Mouse (Mus musculus) layer of hippocampus, adult 2 months (tissue): Measurements from ENCODE around the gene Sync. TPM values are rescaled to one million over a fixed set of nuclear protein-coding genes. Genes with fewer than 3 reads are reported as not detected.

Source experiments
- DNase-seq, 2 experiments: peaks; one replicate each; pipeline ENCODE4 v3.0.0; 2022; ENCODE audit warnings: low spot score in 2 of 2
- H3K27ac ChIP-seq: fragments of 200-600 bp; 2 replicates; pipeline ENCODE4 v1.8.1; 2022
- H3K4me3 ChIP-seq: fragments of 200-600 bp; 2 replicates; pipeline ENCODE4 v1.8.1; 2022; ENCODE audit warnings: mild to moderate bottlenecking
- CTCF ChIP-seq: fragments of 200-600 bp; conservative IDR thresholded peaks from 2 replicates; pipeline ENCODE4 v1.8.1; 2022; ENCODE audit warnings: antibody characterized with exemption, mild to moderate bottlenecking, moderate library complexity
- total RNA-seq, 2 experiments: library from RNA; stranded (reverse); gene quantifications; 2 replicates each; pipeline ENCODE4 v1.2.3; 2021

Sync gene
- total RNA-seq, 2 experiments from 2014 or later: 0.98 to 1.1 TPM

GRCm38 (mm10) chr4:129271991-129272755 is 15.2 kb upstream of the Sync start:
- DNase-seq: no peak
- H3K27ac ChIP-seq: no peak overlapping the region
- no peak overlapping the region for H3K4me3 ChIP-seq
- TF ChIP-seq CTCF: no peak

- DNase-seq: peak; percentile 15 to 35
- H3K4me3 ChIP-seq: no peak overlapping the region
- TF ChIP-seq CTCF: peak; percentile 45
Measured at GRCm38 (mm10) chr4:129272756-129273046, 14.7 kb upstream of the Sync start.

GRCm38 (mm10) chr4:129276453-129276865 is 11.0 kb upstream of the Sync start:
- peak; percentile 99 for TF ChIP-seq CTCF
- no peak overlapping the region for H3K27ac ChIP-seq
- DNase-seq: peak; percentile 94 to 98
- H3K4me3 ChIP-seq: no peak overlapping the region

More at GRCm38 (mm10) chr4:129272756-129273046, 14.7 kb upstream of the Sync start:
- H3K27ac ChIP-seq: no peak overlapping the region

- no peak overlapping the region for H3K4me3 ChIP-seq
- TF ChIP-seq CTCF: no peak
- DNase-seq: no peak
- no peak overlapping the region for H3K27ac ChIP-seq
Measured at GRCm38 (mm10) chr4:129282786-129283185, 4.6 kb upstream of the Sync start.

GRCm38 (mm10) chr4:129283226-129283625 is 4.2 kb upstream of the Sync start:
- no peak overlapping the region for H3K4me3 ChIP-seq
- H3K27ac ChIP-seq: no peak overlapping the region
- no peak for DNase-seq
- TF ChIP-seq CTCF: no peak

DNA sequence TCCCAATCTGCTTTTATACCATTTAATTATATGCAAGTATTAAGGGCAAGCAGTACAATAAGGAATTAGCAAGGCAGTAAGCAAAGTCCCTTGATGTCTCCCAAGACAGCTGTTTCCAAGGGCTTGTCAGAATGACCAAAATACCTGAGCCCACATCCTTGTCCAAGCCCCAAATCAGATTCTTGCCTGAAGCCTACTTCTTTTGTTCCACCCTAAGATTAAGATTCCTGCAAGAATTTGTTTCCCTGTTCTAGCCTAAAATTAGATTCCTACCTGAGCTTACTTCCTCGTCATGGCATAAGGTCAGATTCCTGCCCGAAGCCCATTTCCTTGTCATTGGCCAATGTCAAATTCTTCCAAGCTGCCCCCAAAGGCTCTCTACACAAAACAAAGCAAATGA is 2.7 kb upstream of the Sync start:
- no peak overlapping the region for H3K4me3 ChIP-seq
- no peak for DNase-seq
- H3K27ac ChIP-seq: no peak overlapping the region
- TF ChIP-seq CTCF: no peak

GRCm38 (mm10) chr4:129286001-129286682 is 1.3 kb upstream of the Sync start:
- Histone ChIP-seq H3K27ac (no peak overlapping the region), H3K4me3 (no peak overlapping the region)
- DNase-seq: no peak
- TF ChIP-seq CTCF: no peak

DNA sequence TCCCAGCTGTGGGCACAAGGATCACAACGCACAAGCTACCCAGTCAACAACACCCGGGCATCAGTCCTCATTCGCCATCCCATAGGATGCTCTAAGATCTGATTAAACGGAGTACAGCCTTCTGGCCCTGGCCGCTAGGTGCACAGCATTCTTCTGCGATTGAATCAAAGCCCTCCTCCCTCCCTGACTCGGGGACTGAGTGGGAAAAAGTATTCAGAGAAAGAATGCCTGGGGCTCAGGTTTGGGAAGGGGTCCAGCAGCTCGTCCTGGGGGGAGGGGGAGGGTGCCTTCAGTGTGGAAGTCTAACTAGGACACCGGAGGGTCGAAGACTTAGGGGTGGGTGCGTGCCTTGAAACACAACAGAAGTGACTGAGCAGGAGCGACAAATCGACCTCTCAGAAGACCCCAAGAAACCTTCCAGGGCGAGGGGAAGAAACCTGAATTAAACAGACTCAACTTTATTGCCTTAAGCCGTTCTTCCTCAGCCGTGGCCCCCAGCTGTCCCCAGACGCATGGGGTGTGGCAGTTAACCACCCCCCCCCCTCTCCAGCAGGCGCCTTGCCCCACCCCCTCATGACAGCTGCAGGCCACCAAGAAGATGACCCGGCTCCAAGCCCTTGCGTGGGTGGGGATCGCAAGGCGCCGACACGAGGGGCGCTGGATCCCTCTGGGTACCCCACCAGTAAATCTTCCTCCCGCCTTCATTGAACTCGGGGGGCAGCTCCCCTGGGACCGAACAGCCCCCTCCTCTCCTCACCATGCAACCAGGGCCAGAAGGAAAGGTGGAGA is 540 bp upstream of the Sync start:
- TF ChIP-seq CTCF: 0 out of 2 replicates have a peak, but pooled peaks have one; percentile 11
- DNase-seq: no peak
- Histone ChIP-seq H3K4me3 (peak overlapping the region; percentile 55), H3K27ac (no peak overlapping the region)

- Histone ChIP-seq H3K27ac (no peak overlapping the region), H3K4me3 (no peak overlapping the region)
- no peak for DNase-seq
- TF ChIP-seq CTCF: no peak
Measured at GRCm38 (mm10) chr4:129288067-129288466, 650 bp downstream of the Sync start.

GRCm38 (mm10) chr4:129289671-129290070 is 2.3 kb downstream of the Sync start:
- H3K4me3 ChIP-seq: no peak overlapping the region
- no peak for TF ChIP-seq CTCF
- DNase-seq: no peak

DNA sequence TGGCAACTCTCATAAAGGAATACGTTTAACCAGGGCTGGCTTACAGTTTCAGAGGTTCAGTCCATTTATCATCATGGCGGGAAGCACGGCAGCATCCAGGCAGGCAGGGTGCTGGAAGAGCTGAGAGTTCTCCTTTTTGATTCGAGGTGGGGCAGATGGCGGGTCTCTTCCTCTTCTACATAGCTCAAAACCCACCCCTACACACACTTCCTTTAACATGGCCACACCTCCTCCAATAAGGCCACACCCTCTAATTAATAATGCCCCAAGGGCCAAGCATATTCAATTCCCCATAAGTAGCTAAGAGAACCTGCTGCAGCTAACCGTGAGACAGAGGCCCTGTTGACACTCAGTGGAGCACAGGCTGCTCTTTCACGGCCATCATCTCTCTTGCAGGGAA is 5.4 kb downstream of the Sync start:
- no peak for DNase-seq
- no peak for TF ChIP-seq CTCF

More at GRCm38 (mm10) chr4:129289671-129290070, 2.3 kb downstream of the Sync start:
- no peak overlapping the region for H3K27ac ChIP-seq

GRCm38 (mm10) chr4:129293702-129294101 is 6.3 kb downstream of the Sync start:
- no peak for DNase-seq
- TF ChIP-seq CTCF: no peak
- Histone ChIP-seq H3K27ac (no peak overlapping the region), H3K4me3 (no peak overlapping the region)

More for the DNA sequence above, 5.4 kb downstream of the Sync start:
- no peak overlapping the region for H3K27ac ChIP-seq
- no peak overlapping the region for H3K4me3 ChIP-seq

- TF ChIP-seq CTCF: no peak
Measured at GRCm38 (mm10) chr4:129295188-129295587, 7.8 kb downstream of the Sync start.

More at GRCm38 (mm10) chr4:129295188-129295587, 7.8 kb downstream of the Sync start:
- no peak for DNase-seq
- H3K4me3 ChIP-seq: no peak overlapping the region
- no peak overlapping the region for H3K27ac ChIP-seq
